Mouse (Mus musculus) testis, postnatal 14 days (tissue): ENCODE measurements around the gene Usf1.

Experiments used
- DNase-seq: peaks from one replicate; pipeline ENCODE4 v3.0.0; 2021; ENCODE audit warnings: low spot score

Gene Usf1

DNA sequence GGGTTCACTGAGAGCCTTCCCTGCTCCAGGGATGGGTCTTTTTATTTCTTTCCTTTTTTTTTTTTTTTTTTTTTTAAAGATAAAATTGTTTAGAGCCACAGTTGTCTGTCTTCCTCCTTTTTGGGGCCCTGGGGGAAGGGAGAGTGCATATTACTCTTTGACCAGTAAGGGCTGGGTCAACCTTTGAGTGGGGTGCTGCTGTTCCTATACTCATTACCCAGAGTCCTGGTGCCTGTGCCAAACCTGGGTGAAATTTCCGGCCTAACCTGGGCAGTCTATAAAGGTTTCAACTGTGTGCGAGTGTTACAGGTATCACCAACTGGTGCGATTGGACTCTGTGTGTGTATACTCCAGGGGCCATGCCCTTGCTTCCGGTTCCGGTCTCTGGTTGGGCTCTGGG is 7.5 kb downstream of the Usf1 start, which contains the start of gene Tstd1:
Gene Tstd1, plus strand, starts transcription at position 213 of the 400 bp plus-strand sequence.
- DNase-seq: no peak

DNA sequence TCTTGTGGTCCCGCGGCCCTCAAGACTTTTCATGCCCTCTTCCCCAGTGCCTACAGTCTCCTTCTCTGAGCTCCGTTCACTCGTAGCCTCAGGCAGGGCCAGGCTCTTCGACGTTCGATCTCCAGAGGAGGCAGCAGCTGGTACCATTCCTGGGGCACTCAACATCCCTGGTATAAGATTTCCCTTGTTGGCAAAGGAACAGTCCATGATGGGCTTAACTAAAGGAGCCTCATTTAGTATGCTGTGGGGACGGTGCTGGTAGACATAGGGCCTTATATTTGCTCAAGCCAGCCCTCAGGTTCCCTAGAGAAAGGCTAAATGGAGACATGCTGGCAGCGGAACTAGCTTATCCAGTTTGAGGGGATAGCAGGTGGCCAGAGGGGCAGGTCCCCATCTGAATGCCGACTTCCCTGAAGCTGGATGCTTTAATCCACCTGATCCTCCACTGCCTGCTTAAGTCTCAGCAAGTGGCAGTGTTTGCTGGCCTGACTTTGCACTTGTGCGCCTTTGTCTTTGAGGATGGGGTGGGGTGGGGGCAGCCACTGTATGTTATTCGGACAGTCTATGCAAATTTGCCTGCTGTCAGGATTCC is 8.3 kb downstream of the Usf1 start:
- DNase-seq: no peak

DNA sequence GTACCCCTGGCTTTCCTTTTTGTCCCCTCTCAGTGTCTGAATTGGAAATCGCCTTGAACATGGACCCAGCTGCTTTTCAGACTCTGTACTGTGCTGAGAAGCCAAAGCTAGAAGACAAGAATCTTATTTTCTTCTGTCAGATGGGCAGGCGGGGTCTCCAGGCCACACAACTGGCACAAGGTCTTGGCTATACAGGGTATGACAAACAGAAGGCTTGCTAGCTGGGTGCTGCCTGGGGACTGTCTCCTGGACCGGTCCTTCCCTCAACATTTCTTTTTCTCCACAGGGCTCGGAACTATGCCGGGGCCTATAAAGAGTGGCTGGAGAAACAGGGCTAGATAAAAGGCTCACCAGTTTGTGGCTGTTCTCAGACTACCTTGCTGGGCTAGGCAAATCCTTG is 8.8 kb downstream of the Usf1 start:
- DNase-seq: no peak

DNA sequence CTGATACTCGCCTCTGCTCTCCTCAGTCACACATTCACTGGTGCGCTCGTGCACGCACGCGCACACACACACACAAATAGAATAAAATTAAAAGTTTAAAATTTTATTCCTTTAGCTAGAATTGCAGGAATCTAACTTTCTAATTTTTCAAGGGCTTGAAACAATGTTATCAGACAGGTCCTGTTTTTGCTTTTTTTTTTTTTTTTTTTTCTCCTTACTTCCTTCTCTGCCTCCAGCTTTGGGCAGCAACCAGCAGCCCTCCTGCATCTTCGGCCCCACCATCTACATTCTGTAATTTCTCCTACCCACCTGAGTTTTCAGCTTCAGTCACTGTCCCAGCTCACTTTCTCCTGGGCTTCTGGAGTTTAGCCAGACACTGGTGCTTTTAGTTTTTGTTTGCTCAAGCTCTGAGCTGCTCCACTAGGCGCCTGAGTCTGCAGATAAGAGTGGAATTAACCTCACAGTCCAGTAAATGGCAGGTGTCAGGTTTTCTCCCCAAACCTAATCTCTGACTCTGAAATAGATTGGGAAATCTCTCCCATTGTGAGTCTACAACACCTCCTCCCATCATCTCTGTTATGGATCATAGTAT is 11.5 kb downstream of the Usf1 start:
- DNase-seq: no peak

DNA sequence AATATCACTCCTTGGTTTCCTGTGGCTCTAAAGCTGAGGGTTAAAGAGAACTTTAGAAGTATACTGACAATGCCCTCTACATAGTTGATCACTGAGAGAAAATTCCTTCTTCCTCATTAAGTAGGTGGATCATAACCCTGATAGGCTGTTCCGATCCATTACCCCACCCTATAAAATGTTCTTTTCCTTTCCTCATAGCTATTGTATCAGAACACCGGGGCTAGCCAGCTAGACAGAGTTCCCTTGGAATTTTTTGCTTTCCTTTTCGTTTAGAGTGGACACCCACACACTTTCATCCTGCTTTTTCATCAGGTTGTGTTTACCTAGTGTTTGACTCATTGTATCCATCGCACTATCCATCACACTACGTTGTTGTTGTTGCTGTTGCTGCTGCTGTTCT is 13.5 kb downstream of the Usf1 start:
- DNase-seq: no peak

DNA sequence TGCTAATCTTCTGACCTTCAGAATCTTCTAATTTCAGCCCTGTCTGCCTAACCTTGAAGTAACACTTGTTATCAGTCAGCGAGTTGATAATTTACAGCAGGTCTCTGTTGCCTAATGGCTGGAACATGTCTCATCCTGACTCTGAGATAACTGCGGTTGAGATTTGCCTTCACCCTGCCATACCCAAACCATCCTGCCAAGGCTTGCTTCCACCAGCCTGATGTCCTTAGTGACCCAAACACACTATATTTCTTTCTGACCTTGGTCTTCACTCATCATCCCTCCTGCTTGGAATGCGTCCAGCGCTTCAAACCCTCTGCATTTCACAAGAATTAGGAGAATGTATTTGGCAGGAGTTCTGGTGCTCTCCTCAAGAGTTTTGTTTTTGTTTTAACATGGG is 14.0 kb downstream of the Usf1 start:
- peak; percentile 75 for DNase-seq

DNA sequence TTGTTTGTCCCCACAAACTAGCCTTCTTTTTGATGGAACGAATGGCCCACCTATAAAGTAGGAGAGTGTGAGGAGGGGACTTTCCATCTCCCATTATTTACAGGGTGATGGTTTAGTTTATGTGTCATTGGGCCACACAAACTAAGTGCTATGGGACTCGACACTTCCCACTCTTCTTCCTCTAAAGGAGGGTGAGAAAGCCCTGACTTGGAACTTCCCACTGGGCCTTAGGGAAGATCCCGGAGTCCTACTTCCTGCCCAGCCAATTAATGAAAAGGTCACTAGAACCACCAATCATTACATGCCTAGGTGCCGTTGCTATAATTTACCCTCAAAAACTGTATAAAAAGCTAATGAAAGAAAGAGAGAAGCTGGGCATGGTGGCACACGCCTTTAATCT is 21.0 kb downstream of the Usf1 start:
- no peak for DNase-seq

DNA sequence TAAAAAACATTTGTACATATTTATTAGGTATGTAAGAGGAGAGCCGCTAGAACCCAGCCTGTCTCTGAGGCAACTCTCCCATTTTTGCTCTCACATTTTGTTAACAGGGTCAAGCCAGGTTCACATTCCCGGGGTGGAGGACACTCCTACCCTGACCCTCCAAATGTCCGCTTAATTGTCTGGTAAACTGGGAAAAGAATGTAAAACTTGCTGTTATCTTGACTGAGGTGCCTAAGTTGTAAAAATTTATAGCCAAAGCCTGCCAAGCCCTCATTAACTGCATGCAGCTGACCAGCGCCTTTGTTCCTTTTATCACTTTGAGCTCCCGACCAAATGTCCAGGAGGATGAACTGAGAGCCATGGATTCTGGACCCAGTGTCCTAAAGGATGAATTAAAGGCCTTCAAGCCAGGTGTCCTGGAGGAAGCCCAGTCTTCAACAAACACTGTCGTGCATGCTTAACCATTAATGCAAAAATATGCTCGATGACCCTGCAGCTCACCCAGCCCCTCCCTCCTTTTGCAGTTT is 24.2 kb downstream of the Usf1 start:
- DNase-seq: no peak

DNA sequence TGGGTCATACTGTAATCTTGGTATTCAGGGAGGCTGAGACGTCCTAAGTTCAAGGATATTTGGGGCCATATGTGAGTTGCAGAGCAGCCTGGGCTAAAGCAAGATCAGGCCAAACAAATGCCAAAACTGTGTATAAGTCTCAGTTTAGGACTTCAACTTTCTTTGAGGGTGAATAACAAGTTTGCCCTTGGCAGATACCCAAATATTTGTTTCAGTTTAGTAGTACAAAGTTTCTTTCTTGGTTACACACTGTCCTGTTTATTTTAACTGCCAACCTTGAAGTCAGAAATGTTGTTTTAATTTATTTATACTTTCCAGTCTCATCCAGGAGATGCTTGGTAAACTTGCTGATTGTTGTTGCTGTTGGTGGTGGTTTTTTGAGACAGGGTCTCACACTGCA is 24.9 kb downstream of the Usf1 start:
- DNase-seq: no peak

DNA sequence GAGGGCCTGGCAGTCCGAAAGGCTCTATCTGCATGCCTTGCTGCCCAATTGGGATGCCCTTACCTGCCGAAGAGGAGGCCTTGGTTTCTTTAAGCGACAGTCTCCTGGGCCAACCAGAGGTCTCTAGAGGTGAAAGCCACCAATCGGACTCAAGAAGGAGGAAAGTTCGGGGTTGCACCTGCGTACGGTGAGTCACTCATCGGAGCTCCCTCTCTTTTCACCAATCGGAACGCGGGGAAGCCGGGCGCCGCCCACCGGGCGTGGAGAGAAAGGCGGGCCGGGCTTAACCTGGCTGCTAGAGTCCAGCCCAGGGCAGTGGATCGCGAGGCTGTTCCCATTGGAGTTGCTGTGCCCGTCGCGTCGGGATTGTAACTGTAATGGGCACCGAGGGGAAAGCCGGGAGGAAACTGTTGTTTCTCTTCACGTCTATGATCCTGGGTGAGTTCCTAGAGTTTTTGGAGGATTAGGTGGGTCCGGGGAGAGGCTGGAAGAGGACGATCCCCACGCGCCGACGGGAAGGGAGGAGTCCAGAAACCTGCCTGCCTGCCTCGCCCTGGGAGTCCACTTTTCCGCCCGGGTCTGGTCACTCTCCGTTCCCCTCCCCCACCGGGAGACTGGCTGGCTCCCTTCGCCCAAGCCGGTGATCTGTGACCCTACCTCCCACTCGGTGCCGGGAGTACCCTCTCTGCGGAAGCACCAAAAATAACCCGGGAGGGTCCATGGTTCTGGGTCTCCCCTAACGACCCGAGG is 26.3 kb downstream of the Usf1 start, which contains the start of gene F11r:
Gene F11r, plus strand, starts transcription at position 272 of the 750 bp plus-strand sequence.
- DNase-seq: peak; percentile 89

DNA sequence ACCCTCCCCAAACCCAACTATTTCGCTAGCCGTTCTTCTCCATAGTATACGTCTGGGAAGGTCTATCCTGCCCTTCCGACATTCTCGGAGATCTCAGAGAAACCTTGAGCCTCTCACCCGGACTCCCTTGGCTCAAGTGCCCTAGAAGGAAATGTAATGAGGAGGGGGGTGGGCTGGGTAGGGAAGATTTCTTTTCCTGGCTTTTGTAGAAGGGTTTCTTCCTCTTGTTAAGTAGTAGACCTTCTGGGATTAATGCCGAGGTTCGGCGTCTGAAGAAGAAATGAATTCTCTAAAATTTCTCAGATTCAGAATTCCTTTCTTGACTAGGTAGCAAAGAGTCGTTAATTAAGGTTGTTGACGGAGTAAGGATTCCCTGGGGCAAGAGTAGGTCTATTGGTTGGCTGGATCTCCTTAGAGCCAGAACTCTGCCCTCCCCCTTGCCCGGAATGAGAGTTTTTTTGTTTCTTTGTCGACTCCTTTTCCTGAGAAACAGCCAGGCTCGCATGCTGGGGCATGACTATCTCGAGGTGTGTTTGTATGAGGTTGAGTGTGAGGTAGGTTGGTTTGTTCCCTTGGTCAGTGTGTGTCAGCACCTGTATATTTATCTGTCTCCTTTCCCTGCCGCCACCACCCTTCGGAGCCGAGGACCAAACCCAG is 27.0 kb downstream of the Usf1 start:
- no peak for DNase-seq

DNA sequence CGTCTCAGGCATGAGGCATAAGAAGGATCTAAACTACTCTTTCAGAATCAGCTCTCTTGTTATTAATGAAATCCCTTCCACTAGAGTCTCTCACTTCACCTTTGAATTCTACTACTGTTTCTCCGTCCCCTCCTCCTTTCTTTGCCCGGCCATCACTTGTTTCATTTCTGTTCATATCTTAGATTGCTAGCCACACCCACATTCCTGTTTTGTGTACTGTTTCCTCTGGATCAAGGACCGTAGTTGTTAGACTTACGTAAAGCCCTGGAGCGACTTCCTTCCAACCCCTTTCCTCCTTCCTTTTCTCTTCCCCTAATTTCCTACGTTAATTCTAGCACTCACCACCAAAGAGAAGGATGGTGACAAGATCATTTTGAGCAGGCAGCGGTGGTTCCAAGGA is 28.0 kb downstream of the Usf1 start:
- DNase-seq: no peak

DNA sequence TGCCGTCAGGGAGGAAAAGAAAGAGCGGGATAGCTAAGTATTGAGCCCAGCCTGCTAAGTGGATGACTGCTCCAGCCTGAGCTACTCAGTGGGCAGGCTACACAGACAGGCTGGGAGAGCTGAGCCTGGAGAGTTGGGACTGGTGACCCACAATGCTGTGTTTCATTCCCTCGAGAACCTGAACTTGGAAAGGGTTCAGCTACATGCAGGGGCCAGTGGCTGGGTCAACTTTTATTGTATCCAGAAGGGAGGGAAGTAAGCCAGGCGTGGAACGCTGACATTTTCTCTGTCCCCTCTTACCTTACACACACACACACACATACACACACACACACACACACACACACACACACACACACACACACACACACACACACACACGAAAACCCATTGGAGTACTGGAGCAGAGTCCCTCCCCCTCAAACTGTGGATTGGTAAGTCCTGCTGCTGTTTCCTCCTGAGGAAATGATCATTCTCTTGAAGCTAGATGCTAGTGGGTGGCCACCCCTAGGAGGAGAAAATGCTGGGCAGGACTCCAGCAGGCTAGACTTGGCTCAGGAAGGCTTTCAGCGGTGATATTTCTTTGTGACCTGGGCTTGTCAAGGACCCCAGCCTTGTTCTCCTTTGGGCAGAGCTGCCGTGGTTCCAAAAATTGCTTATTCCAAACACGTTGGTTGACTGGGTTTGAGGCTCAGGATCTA is 29.1 kb downstream of the Usf1 start:
- peak; percentile 38 for DNase-seq

DNA sequence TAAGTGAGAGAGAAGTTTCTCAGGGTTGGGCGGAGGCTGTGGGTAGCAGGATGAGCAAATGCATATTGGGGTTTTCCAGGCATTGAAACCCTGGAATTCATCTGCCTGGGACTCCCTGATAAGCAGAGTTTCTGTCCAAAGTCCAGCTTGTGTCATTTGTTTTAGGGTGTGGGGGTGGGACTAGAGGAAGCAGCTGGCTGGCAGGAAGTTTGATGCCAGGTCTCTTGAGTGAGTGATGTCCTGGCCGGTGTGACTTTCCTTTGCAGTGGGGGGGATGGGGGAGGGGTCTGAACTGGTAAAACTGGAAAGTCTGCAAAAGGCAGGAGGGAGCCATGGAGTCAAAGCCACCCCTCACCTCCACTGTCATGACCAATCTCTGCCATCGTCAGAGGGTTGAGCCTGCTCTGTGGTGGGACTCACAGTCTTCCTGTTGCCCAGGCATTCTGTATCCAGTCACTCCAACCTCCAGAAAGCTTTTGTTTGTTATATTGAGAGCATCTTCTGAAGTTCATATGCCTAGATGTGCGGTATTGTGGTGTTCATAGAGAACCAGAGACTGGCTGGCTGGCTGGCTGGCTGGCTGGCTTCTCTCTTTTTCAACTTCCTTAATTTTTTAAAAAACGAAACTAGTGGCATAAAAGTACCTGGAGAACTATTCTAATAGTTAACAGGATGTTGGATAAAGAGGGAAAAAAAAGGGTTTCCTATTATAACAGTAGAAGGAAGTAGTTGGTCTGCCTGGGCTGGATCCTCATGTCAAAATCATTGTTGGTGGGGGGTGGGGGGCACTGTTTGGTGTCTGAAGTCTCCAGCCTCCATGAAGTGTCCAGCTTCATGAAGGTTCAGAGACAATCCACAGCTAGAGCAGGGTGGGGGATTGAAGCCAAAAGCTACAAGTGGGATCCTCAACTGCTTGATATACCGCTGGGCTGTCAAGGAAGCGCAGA is 30.6 kb downstream of the Usf1 start:
- DNase-seq: no peak

DNA sequence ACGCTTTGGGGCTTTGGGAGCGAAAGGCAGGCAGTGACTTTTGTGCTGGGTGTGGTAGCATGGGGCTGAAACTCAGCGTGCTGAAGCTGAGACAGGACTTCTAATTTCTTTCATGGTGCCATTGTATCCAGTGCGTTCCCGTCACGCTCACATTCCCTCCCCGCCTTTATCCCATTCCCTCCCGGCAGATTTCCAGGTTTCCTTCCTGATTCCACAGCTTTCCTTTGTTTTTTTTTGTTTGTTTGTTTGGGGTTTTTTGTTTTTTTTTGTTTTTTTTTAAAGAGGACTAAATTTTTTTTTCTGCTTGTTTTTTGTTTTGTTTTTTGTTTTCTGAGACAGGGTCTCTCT is 31.3 kb downstream of the Usf1 start:
- DNase-seq: no peak

DNA sequence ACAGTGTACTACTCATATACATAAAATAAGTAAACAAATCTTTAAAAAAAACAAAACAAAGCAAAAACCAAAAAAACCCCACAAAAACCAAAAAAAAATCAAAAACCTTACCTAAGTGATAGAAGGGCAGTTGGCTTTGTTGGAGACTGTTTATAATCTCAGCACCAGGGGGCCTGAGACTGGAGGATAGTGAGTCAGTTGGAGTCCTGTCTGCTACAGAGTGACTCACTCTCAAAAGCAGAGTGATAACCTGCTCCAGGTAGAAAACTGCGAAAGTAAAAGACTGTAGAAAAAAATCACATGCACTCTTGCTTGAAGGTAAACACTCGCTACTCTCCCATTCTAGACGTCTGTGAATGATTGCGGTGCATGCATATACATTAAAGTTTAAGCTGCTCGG is 33.9 kb downstream of the Usf1 start:
- DNase-seq: no peak

DNA sequence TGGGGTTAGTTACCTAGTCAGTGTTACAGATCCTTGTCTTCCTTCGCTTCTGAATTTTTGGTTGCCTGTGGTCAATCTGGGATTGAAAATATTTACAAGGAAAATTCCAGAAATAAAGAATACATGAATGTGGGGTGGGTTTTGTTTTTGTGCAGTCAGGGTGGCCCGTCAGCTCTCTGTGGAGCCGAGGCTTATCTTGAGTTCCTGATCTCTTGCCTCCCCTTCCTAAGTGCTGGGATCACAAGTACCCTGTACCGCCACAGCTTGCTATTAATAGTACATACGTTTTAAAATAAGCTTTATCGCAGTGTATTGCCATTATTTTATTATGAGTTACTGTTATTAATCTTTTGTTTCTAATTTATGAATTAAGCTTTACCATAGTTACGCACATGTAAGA is 35.7 kb downstream of the Usf1 start:
- no peak for DNase-seq

DNA sequence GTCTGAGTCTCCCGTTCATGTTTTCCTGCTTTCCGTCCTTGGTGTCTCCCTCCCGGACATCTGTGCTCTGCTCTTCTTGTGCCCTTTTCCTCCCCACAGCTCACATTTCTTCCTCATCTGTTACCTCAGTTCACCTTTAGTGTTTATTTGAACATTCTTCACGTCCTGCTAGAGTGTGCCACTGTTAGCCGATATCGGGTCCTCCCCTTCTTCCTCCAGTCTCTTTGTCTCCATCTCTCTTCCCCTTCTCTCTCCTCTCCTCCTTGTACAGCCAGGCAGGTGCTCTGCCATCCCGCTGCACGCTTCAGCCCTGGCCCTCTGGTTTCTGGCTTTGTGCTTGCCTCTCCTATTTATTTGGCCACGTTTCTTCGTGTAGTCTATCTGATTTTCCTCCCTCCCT is 36.6 kb downstream of the Usf1 start:
- DNase-seq: no peak

DNA sequence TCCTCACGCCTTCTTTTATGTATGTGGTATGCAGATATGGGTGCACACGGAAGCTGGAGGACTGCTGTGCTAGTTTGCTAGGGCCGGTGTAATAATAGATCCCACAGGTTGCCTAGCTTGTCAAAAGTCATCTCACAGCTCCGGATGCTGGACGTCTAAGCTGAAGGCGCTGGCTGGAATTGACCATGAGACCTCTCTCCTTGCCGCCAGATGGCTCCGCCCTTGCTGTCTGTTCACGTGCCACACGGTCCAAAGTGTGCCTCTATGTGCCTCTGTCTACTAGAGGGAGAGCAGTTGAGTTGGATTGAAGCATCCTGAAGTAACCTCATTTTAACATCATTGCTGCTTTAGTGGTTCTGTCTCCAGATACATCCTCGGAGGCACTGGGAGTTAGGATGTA is 38.9 kb downstream of the Usf1 start:
- DNase-seq: no peak

DNA sequence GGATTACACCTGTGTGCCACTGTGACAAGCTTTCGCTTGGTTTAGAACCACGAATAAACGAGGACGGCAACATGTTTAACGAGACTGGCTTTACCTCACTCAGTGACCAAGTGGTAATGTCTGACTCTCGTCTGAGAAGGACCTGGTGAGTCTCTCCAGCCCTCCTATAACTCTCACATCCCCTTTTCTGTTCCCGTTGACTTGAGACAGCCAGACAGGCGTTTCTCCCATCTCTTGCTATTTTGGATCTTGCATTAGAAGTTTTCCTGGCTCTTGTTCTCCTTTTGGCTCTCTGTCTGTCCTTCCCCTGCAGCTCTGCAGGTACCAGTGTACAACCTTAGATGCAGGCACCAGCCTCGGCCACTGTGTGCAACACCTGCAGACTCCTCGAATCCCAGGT is 39.9 kb downstream of the Usf1 start:
- DNase-seq: no peak

DNA sequence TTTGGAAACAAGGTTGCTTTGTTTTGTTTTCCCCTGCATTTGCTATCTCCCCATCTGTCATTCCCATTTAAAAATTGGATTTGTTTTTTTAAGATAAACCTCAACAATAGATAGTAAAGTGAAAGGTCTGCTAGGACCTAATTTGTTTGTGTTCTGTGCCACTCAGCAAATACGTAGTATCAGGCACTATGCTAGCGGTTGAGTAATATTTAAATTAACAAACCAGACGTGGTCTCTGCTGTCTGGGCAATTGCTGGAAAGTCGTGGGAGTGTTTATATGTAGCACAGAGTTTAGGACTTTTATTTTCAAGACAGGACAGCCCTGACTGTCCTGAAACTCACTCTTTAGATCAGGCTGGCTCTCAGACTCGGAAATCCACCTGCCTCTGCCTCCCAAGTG is 41.4 kb downstream of the Usf1 start:
- no peak for DNase-seq
